Comparison of ENCODE assay signal across 8 mouse cellular contexts in the genomic region with DNA sequence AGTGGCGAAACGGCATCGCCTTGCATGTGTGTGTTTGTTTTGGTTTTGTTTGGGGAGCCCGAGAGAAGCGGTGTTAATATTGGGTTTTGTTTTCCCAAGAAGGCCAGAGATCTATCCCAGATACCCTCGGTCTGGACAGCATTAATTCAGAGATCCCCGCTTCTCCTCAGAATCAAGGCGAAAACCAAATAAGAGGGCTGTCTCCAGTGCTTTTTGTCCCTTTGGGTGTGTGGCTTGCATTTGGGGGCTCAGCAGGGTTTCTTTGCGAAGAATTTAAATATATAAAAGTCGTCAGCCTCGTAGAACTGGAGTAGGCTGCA. TPM values are rescaled to one million over a fixed set of nuclear protein-coding genes. Genes with fewer than 3 reads are reported as not detected.
A peak's percentile ranks its signal among the peaks of the same experiment; 100 is the strongest.
DNase-seq lines count a peak whose midpoint lies in the region; ATAC-seq and TF ChIP-seq lines count a peak whose summit lies in the region.

No protein-coding gene starts in this region.

- no peak for ATAC-seq in megakaryocyte, adult 5-6 weeks (ENCODE audit: poor library complexity, severe bottlenecking)
- ATAC-seq in limb, embryonic 12.5 days (ENCODE audit: insufficient number of reproducible peaks, insufficient read depth, low FRiP score, low TSS enrichment, low read depth): no peak

- WGBS in forebrain, embryonic 10.5 days: 3% methylated on average over 11 of the region's 11 CpGs
- 3% methylated on average over 11 of the region's 11 CpGs for WGBS in limb, embryonic 12.5 days
- 9% methylated on average over 11 of the region's 11 CpGs for WGBS in small intestine, adult 2 months

- no peak for TF ChIP-seq POLR2A in small intestine, adult 2 months (IDR thresholded peaks at IDR 0.05; ENCODE audit: low read depth, low read length)

- peaks cover 43% of the 10 kb centered on the region for H3K4me1 ChIP-seq in megakaryocyte, embryonic 14.5 days
- peaks cover 30% of the 10 kb centered on the region for H3K4me1 ChIP-seq in forebrain, embryonic 10.5 days
- peaks cover 14% of the 10 kb centered on the region for H3K4me1 ChIP-seq in limb, embryonic 12.5 days (replicated peaks)
- H3K4me1 ChIP-seq in small intestine, adult 2 months (ENCODE audit: control insufficient read depth, insufficient read depth, insufficient read length, low read length): peaks cover 6% of the 10 kb centered on the region; the same call in 1 of the 2 replicates

- peak overlapping the region; percentile 86 for H3K27ac ChIP-seq in forebrain, embryonic 10.5 days
- no peak overlapping the region for H3K27ac ChIP-seq in limb, embryonic 12.5 days
- peak overlapping the region; percentile 25 for H3K27ac ChIP-seq in small intestine, adult 2 months (ENCODE audit: insufficient read depth, low read depth, low read length)

- no peak for TF ChIP-seq CTCF in small intestine, adult 2 months (IDR thresholded peaks at IDR 0.05; ENCODE audit: extremely low read depth, insufficient read length, insufficient replicate concordance, low read depth, low read length)

- peak overlapping the region; percentile 95 for H3K4me3 ChIP-seq in megakaryocyte, embryonic 14.5 days (replicated peaks)
- peak overlapping the region; percentile 71 for H3K4me3 ChIP-seq in forebrain, embryonic 10.5 days
- H3K4me3 ChIP-seq in limb, embryonic 12.5 days (replicated peaks): peak overlapping the region; percentile 80
- H3K4me3 ChIP-seq in small intestine, adult 2 months (ENCODE audit: low read depth, low read length): peak overlapping the region; percentile 77

- peak overlapping the region; percentile 93 for H3K4me2 ChIP-seq in limb, embryonic 12.5 days

- peaks cover 4% of the 10 kb centered on the region for H3K27me3 ChIP-seq in megakaryocyte, embryonic 14.5 days (replicated peaks)
- peaks cover 22% of the 10 kb centered on the region for H3K27me3 ChIP-seq in forebrain, embryonic 10.5 days (ENCODE audit: poor library complexity, severe bottlenecking)
- no peaks in the 10 kb centered on the region for H3K27me3 ChIP-seq in limb, embryonic 12.5 days
- H3K27me3 ChIP-seq in small intestine, adult 2 months (ENCODE audit: control insufficient read depth, insufficient read depth, low read length): no peaks in the 10 kb centered on the region

- H3K9me3 ChIP-seq in megakaryocyte, embryonic 14.5 days: peaks cover 22% of the 10 kb centered on the region
- H3K9me3 ChIP-seq in forebrain, embryonic 10.5 days: peaks cover 6% of the 10 kb centered on the region; the same call in 1 of the 2 replicates
- H3K9me3 ChIP-seq in limb, embryonic 12.5 days: peaks cover 1% of the 10 kb centered on the region; the same call in 1 of the 2 replicates

- peaks cover 23% of the 10 kb centered on the region for H3K36me3 ChIP-seq in megakaryocyte, embryonic 14.5 days (replicated peaks; ENCODE audit: low read length)
- H3K36me3 ChIP-seq in forebrain, embryonic 10.5 days (replicated peaks): peaks cover 16% of the 10 kb centered on the region
- peaks cover 4% of the 10 kb centered on the region; the same call in 1 of the 2 replicates for H3K36me3 ChIP-seq in limb, embryonic 12.5 days
- H3K36me3 ChIP-seq in small intestine, adult 2 months (ENCODE audit: control insufficient read depth, insufficient read depth, low read length): no peaks in the 10 kb centered on the region

- no peak for DNase-seq in forebrain, embryonic 10.5 days (ENCODE audit: extremely low spot score, low spot score)
- DNase-seq in spleen, postnatal 4 days (ENCODE audit: low spot score in 2 of 2): no peak
- no peak for DNase-seq in layer of hippocampus, adult 9-10 months (ENCODE audit: low spot score)
- DNase-seq in lung, postnatal 36 days: no peak

- H3K9ac ChIP-seq in limb, embryonic 12.5 days (replicated peaks): peak overlapping the region; percentile 87

RNA-seq across cellular contexts. Expression of a gene that starts 0.3 kb away (rescaled TPM):
- polyA plus RNA-seq in megakaryocyte, embryonic 14.5 days (2012; ENCODE audit: insufficient read depth, low replicate concordance): 9.9 and 28.1 TPM in 2 replicates
- total RNA-seq in megakaryocyte, adult 5-6 weeks (2015): 9.8 and 11.6 TPM in 2 replicates
- 2.5 and 3.0 TPM in 2 replicates for total RNA-seq in megakaryocyte, adult 5-6 weeks (2017)
- polyA plus RNA-seq in forebrain, embryonic 10.5 days (2016; fragmentation: Nextera tagmentation; extraction: Ambion mirVana): 9.8 and 10.5 TPM in 2 replicates
- polyA plus RNA-seq in limb, embryonic 12.5 days (2016; fragmentation: Nextera tagmentation; extraction: Ambion mirVana): 9.1 and 10.5 TPM in 2 replicates
- polyA plus RNA-seq in small intestine, adult 2 months (2012; rRNA removed): 8.6 and 79.8 TPM in 2 replicates

RNA-seq across cellular contexts. Expression of a gene that starts 54.3 kb away (rescaled TPM):
- polyA plus RNA-seq in megakaryocyte, embryonic 14.5 days (2012; ENCODE audit: insufficient read depth, low replicate concordance): not detected in 2 replicates
- total RNA-seq in megakaryocyte, adult 5-6 weeks (2015): 9.0 and 9.2 TPM in 2 replicates
- total RNA-seq in megakaryocyte, adult 5-6 weeks (2017): 10.8 and 16.5 TPM in 2 replicates
- polyA plus RNA-seq in forebrain, embryonic 10.5 days (2016; fragmentation: Nextera tagmentation; extraction: Ambion mirVana): 4.1 and 5.3 TPM in 2 replicates
- 25.3 and 29.2 TPM in 2 replicates for polyA plus RNA-seq in limb, embryonic 12.5 days (2016; fragmentation: Nextera tagmentation; extraction: Ambion mirVana)
- 3.2 and 5.0 TPM in 2 replicates for polyA plus RNA-seq in small intestine, adult 2 months (2012; rRNA removed)
